Comparison of ENCODE assay signal across 9 mouse cellular contexts in genomic region chr4:126130502-126130901, GRCm38 (mm10). TPM values are rescaled to one million over a fixed set of nuclear protein-coding genes. Genes with fewer than 3 reads are reported as not detected.
DNase-seq lines count a peak whose midpoint lies in the region; ATAC-seq lines count a peak whose summit lies in the region.
"Had no signal": no experiment of that assay in that cellular context is flagged by ENCODE, and none has a peak within 500 bp of the region (broad histone marks: within the 10 kb centered on the region; RNA-seq: fewer than 3 reads in every experiment).

No protein-coding gene starts in this region.

- no peak overlapping the region for H3K9ac ChIP-seq in midbrain, embryonic 16.5 days (ENCODE audit: low read depth, low read length)
- H3K9ac ChIP-seq in midbrain, embryonic 13.5 days (replicated peaks): no peak overlapping the region; the same call in 1 of the 2 replicates
- H3K9ac ChIP-seq in liver, embryonic 16.5 days (ENCODE audit: low read depth, low read length): no peak overlapping the region
- H3K9ac ChIP-seq: liver, embryonic 15.5 days had no signal

- peaks cover 31% of the 10 kb centered on the region for H3K36me3 ChIP-seq in midbrain, embryonic 16.5 days (ENCODE audit: control insufficient read depth, insufficient read depth, low read length)
- peaks cover 83% of the 10 kb centered on the region for H3K36me3 ChIP-seq in midbrain, embryonic 13.5 days
- peaks cover 12% of the 10 kb centered on the region for H3K36me3 ChIP-seq in liver, embryonic 16.5 days (ENCODE audit: control insufficient read depth, insufficient read depth)

- H3K27me3 ChIP-seq in midbrain, embryonic 16.5 days (ENCODE audit: control insufficient read depth, insufficient read depth, low read depth, low read length): no peaks in the 10 kb centered on the region
- no peaks in the 10 kb centered on the region for H3K27me3 ChIP-seq in midbrain, embryonic 13.5 days
- no peaks in the 10 kb centered on the region for H3K27me3 ChIP-seq in liver, embryonic 16.5 days (ENCODE audit: control insufficient read depth, insufficient read depth, low read depth, low read length)
- H3K27me3 ChIP-seq: liver, embryonic 15.5 days had no signal

- peak; percentile 67 for DNase-seq in embryo, embryonic 10 days (ENCODE audit: low spot score)
- DNase-seq in embryo, embryonic 9.5 days (ENCODE audit: extremely low spot score): no peak
- no peak for DNase-seq in spleen, postnatal 36 days (ENCODE audit: low spot score in 2 of 2)
- no peak for DNase-seq in cerebellum, adult 8-10 months
- no peak for DNase-seq in frontal cortex, adult 2 months (ENCODE audit: extremely low spot score in 1 of 2, low spot score in 1 of 2)

- WGBS in midbrain, embryonic 16.5 days: 87% methylated on average over 11 of the region's 11 CpGs
- 92% methylated on average over 11 of the region's 11 CpGs for WGBS in midbrain, embryonic 13.5 days
- 79% methylated on average over 11 of the region's 11 CpGs for WGBS in liver, embryonic 16.5 days (ENCODE audit: insufficient replicate concordance)

- H3K27ac ChIP-seq in midbrain, embryonic 16.5 days (ENCODE audit: low read length): peak overlapping the region; percentile 29; the same call in 1 of the 2 replicates
- H3K27ac ChIP-seq in midbrain, embryonic 13.5 days: no peak overlapping the region
- peak overlapping the region; percentile 10 for H3K27ac ChIP-seq in liver, embryonic 16.5 days (ENCODE audit: low read length)
- H3K27ac ChIP-seq: liver, embryonic 15.5 days had no signal

- H3K4me2 ChIP-seq in midbrain, embryonic 16.5 days (ENCODE audit: low read length): no peak overlapping the region
- no peak overlapping the region for H3K4me2 ChIP-seq in midbrain, embryonic 13.5 days (replicated peaks)
- H3K4me2 ChIP-seq in liver, embryonic 16.5 days (ENCODE audit: low read depth, low read length): no peak overlapping the region
- H3K4me2 ChIP-seq: liver, embryonic 15.5 days had no signal

- peaks cover 7% of the 10 kb centered on the region for H3K4me1 ChIP-seq in midbrain, embryonic 16.5 days (ENCODE audit: control insufficient read depth, insufficient read depth, low read length)
- peaks cover 14% of the 10 kb centered on the region for H3K4me1 ChIP-seq in midbrain, embryonic 13.5 days (replicated peaks)
- H3K4me1 ChIP-seq in liver, embryonic 16.5 days (ENCODE audit: control insufficient read depth, low read depth, low read length): no peaks in the 10 kb centered on the region; the same call in 1 of the 2 replicates

- ATAC-seq in midbrain, embryonic 16.5 days: no peak
- ATAC-seq in midbrain, embryonic 13.5 days: no peak
- no peak for ATAC-seq in liver, embryonic 16.5 days (ENCODE audit: low read depth)

- no peaks in the 10 kb centered on the region for H3K9me3 ChIP-seq in midbrain, embryonic 16.5 days (replicated peaks; ENCODE audit: control insufficient read depth, low read length, poor library complexity, severe bottlenecking)
- no peaks in the 10 kb centered on the region for H3K9me3 ChIP-seq in midbrain, embryonic 13.5 days
- no peaks in the 10 kb centered on the region for H3K9me3 ChIP-seq in liver, embryonic 16.5 days (replicated peaks; ENCODE audit: control insufficient read depth, low read length)
- H3K9me3 ChIP-seq: liver, embryonic 15.5 days had no signal

- H3K4me3 ChIP-seq in midbrain, embryonic 16.5 days (ENCODE audit: low read depth, low read length): no peak overlapping the region
- no peak overlapping the region for H3K4me3 ChIP-seq in midbrain, embryonic 13.5 days (replicated peaks)
- H3K4me3 ChIP-seq in liver, embryonic 16.5 days (ENCODE audit: low read depth, low read length): no peak overlapping the region
- H3K4me3 ChIP-seq: liver, embryonic 15.5 days had no signal

RNA-seq across cellular contexts. Expression of gene Eva1b, which starts 17.0 kb away (rescaled TPM):
- polyA plus RNA-seq in midbrain, embryonic 16.5 days (2015; fragmentation: Nextera tagmentation; extraction: Ambion mirVana): 7.9 and 10.0 TPM in 2 replicates
- polyA plus RNA-seq in midbrain, embryonic 13.5 days (2015; fragmentation: Nextera tagmentation; extraction: Ambion mirVana): 10.3 and 12.9 TPM in 2 replicates
- polyA plus RNA-seq in liver, embryonic 16.5 days (2015; fragmentation: Nextera tagmentation; extraction: Ambion mirVana): 11.6 and 13.0 TPM in 2 replicates
- 8.6 and 9.3 TPM in 2 replicates for polyA plus RNA-seq in frontal cortex, adult 2 months (2012; rRNA removed)

RNA-seq across cellular contexts. Expression of gene Stk40, which starts 26.7 kb away (rescaled TPM):
- polyA plus RNA-seq in midbrain, embryonic 16.5 days (2015; fragmentation: Nextera tagmentation; extraction: Ambion mirVana): 27.1 and 31.1 TPM in 2 replicates
- polyA plus RNA-seq in midbrain, embryonic 13.5 days (2015; fragmentation: Nextera tagmentation; extraction: Ambion mirVana): 35.7 and 37.0 TPM in 2 replicates
- 12.7 and 12.9 TPM in 2 replicates for polyA plus RNA-seq in liver, embryonic 16.5 days (2015; fragmentation: Nextera tagmentation; extraction: Ambion mirVana)
- polyA plus RNA-seq in frontal cortex, adult 2 months (2012; rRNA removed): 18.9 and 22.2 TPM in 2 replicates

RNA-seq across cellular contexts. Expression of gene Sh3d21, which starts 32.8 kb away (rescaled TPM):
- polyA plus RNA-seq in midbrain, embryonic 16.5 days (2015; fragmentation: Nextera tagmentation; extraction: Ambion mirVana): 1.4 and 1.8 TPM in 2 replicates
- 0.55 and 1.0 TPM in 2 replicates for polyA plus RNA-seq in midbrain, embryonic 13.5 days (2015; fragmentation: Nextera tagmentation; extraction: Ambion mirVana)
- 1.1 and 1.4 TPM in 2 replicates for polyA plus RNA-seq in liver, embryonic 16.5 days (2015; fragmentation: Nextera tagmentation; extraction: Ambion mirVana)
- 1.0 TPM in 2 replicates for polyA plus RNA-seq in frontal cortex, adult 2 months (2012; rRNA removed)

RNA-seq across cellular contexts. Expression of gene Lsm10, which starts 34.1 kb away (rescaled TPM):
- polyA plus RNA-seq in midbrain, embryonic 16.5 days (2015; fragmentation: Nextera tagmentation; extraction: Ambion mirVana): 55.1 and 63.5 TPM in 2 replicates
- 45.9 and 52.1 TPM in 2 replicates for polyA plus RNA-seq in midbrain, embryonic 13.5 days (2015; fragmentation: Nextera tagmentation; extraction: Ambion mirVana)
- 23.3 and 25.3 TPM in 2 replicates for polyA plus RNA-seq in liver, embryonic 16.5 days (2015; fragmentation: Nextera tagmentation; extraction: Ambion mirVana)
- 25.3 and 26.7 TPM in 2 replicates for polyA plus RNA-seq in frontal cortex, adult 2 months (2012; rRNA removed)
